Mouse (Mus musculus): ENCODE data around the gene Syt7.

Syt7 gene

GRCm38 (mm10) chr19:10388615-10389313 lies at the start of gene Syt7:
TSS of gene Syt7 (plus strand) at chr19:10389090.
- DNase-seq (ENCODE audit: low spot score in 2 of 2): peak; percentile 84 to 90

GRCm38 (mm10) chr19:10339271-10339670 lies 49.6 kb upstream of the Syt7 start:
- no peak for DNase-seq (ENCODE audit: low spot score in 2 of 2)

- no peak for DNase-seq (ENCODE audit: low spot score in 2 of 2)
Observed at GRCm38 (mm10) chr19:10340661-10341060, 48.2 kb upstream of the Syt7 start.

- no peak for DNase-seq (ENCODE audit: low spot score in 2 of 2)
Observed at GRCm38 (mm10) chr19:10341152-10341551, 47.7 kb upstream of the Syt7 start.

GRCm38 (mm10) chr19:10341817-10342439 lies 47.0 kb upstream of the Syt7 start:
- peak; percentile 65 to 66 for DNase-seq (ENCODE audit: low spot score in 2 of 2)

- no peak for DNase-seq (ENCODE audit: low spot score in 2 of 2)
Observed at GRCm38 (mm10) chr19:10343866-10344265, 45.0 kb upstream of the Syt7 start.

DNA sequence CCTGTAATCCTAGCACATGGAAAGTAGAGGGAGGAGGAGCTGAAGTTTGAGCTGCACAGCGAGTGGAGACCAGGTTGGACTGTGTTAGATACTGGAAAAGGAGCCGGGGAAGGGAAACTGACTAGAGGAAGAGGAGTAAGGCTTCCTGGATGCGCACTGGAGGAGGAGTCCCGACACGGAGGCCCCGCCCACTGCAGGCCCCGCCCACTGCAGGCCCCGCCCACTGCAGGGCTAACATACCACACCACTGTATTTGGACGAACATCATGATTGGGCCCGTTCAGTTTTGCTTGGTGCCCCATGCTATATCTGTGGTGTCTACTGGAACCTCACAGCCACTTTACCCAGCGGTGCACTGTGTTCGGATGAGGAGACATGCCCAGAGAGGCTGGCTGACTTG lies 43.2 kb upstream of the Syt7 start:
- no peak for DNase-seq (ENCODE audit: low spot score in 2 of 2)

DNA sequence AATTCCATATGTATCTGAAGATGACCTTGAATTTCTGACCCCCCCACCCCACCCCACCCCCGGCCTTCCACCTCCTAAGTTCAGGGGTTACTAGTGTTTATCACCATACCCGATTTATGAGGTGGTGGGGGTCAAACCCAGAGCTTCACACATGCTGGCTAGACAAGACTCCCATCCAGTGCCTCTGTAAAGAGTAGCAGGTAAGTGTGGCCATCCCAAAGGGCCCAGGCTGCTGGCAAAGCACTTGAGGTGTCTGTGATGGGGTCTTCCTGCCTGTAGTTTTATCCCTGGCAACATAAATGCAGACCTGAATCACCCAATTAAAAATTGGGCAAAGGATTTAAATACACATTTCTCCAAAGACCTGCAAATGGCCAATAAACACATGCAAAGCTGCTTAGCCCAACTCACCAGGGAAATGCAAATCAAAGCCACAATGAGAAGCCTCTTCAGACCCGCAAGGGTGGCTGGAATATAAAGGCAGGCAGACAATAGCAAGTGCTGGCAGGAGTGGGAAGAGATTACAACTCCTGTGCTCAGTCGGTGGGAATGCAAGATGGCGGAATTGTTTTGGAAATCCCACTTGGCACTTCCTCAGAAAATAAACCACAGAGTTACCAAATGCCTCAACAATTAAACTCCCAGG lies 41.1 kb upstream of the Syt7 start:
- DNase-seq (ENCODE audit: low spot score in 2 of 2): no peak

- no peak for DNase-seq (ENCODE audit: low spot score in 2 of 2)
Observed at GRCm38 (mm10) chr19:10352218-10352617, 36.7 kb upstream of the Syt7 start.

DNA sequence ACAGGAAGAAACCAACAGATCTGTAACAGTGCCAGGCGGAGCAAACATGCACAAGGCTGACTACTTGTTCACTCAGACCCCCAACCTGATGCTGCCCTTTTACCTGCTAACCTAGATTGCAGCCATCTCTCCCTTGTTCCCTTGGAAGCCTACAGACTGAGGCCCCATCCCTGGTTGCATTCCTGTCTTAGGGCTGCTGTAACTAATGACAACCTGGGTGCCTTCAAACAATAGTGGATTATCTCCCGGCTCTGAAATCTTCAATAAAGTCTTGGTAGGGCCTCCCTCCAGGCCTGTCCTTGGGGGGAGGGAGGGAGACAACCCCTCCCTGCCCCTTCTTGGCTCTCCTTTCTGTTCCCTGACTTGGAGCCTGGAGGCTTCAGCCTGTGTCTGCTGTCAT lies 34.1 kb upstream of the Syt7 start:
- DNase-seq (ENCODE audit: low spot score in 2 of 2): no peak

GRCm38 (mm10) chr19:10356845-10357503 lies 31.9 kb upstream of the Syt7 start:
- no peak for DNase-seq (ENCODE audit: low spot score in 2 of 2)

- no peak for DNase-seq (ENCODE audit: low spot score in 2 of 2)
Observed at GRCm38 (mm10) chr19:10359105-10359946, 29.6 kb upstream of the Syt7 start.

GRCm38 (mm10) chr19:10362473-10363129 lies 26.3 kb upstream of the Syt7 start:
- DNase-seq (ENCODE audit: low spot score in 2 of 2): no peak

DNA sequence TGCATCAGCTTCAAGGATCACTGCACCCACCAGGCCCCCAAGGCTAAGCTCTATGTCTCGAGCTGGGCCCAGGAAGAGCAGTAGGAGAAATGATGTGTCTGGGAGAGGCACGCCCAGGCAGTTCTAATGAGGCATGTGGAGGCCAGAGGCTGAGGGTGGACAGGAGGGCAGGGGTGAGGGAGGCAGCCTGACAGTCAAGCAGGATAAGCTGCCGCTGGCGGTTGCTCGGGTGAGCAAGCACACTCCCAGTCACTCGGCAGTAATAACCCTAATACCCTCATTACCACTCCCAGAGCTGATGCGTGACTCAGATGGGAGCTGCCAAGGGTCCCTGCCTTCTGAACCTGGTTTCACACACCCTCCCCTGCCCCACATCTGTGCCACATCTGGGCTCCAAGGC lies 25.0 kb upstream of the Syt7 start:
- DNase-seq (ENCODE audit: low spot score in 2 of 2): no peak

DNA sequence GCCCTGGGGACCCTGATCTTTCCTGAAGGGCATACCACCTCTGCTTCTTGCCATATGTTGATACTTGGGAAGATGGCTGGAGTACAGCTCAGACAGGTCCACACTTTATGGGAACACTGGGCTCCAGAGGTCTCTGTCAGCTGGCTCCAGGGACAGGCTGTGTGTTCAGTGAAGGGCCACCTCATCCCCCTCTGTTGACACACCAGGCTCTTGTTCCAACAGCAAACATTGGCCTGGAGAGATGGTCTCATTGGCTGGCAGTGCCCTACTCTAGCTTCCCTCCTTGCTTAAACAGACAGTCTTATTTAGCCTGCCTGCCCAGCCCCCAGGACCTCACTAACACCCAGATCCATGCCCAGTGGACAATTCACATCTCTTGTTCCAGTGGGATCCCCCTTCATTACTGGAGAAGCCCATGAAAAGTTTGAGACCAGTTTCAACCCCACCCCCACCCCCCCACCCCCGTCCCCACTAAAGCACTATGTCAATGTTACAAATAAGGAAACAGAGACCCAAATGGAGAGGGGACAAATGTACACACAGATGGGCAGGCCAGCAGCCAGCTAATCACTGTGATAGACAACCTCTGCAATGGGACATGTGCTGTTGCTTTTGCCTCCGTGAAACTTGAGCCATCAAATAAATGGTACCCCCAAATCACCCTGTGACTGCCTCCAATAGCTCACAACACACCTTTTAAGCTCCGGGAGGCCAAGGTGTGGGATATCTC lies 22.6 kb upstream of the Syt7 start:
- no peak for DNase-seq (ENCODE audit: low spot score in 2 of 2)

DNA sequence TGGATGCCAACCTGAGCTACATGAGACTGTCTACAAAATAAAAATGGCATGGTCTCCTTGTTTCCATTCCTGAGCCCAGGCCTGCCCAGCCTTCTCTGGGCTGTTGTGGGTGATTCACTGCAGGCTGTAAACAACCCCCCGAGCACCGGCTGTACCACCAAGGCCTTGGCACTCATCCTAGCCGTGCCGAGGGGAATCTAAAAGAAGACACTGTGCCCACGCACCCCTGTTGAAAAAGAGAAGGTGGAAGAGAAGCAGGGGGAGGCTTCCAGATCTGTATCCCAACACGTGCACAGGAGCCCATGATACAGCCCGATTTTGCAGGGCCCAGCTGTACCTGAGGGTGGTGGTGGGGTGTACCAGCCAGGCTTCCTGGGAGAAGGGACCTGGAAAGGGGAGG lies 21.1 kb upstream of the Syt7 start:
- DNase-seq (ENCODE audit: low spot score in 2 of 2): no peak

DNA sequence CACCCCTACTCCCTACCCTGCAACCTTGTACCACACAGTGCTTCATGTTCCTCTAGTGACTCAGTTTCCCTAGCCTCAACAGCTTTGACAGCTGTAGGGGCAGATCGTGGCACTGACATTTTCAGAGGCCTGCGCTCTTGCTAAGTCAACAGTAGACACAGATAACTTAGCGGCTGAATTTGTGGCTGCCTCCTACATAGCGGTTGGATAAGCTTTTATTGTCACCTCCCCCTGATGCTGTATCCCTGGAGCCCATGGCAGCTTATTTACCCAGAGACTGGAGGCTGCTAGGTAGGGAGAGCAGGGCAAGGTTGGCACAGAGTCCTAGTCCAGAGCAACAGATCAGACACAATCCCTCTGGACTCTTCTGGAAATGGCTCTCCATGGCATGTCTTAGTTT lies 19.0 kb upstream of the Syt7 start:
- DNase-seq (ENCODE audit: low spot score in 2 of 2): no peak

DNA sequence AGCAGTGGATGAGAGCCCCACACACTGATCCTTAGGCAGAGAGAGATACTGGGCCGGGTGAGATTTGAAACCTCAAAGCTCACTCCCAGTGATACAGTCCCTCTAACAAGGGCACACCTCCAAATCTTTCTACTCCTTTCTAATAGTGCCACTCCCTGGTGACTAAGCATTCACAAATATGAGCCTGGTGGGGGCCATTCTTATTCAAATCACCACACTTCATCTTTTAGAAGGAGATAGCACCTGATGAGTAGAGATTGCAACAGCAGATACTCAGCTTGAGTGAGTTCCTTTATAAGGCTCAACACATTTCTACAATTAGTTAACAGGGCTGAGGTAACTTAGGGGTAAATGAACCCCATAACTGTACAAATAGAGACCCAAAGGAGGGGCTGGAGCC lies 15.7 kb upstream of the Syt7 start:
- no peak for DNase-seq (ENCODE audit: low spot score in 2 of 2)

DNA sequence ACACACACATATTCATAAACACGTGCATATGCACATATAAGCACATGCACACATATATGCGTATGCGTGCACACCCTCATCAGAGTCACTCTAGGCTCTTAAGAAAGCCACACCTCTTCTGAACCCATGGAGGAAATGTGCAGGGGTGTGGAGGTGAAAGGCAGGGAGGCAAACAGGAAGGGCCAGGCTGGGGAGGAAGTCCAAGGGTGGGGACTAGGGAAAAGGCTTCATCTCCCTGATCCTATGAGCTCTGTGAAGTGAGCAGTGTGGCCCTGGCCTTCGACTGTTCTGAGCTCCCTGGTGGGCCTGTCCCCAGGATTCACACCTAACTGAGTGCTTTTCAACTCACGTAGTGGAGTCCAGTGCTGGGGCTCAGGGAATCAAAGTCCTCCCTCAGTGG lies 13.6 kb upstream of the Syt7 start:
- no peak for DNase-seq (ENCODE audit: low spot score in 2 of 2)

GRCm38 (mm10) chr19:10379978-10380377 lies 8.9 kb upstream of the Syt7 start:
- no peak for DNase-seq (ENCODE audit: low spot score in 2 of 2)

- DNase-seq (ENCODE audit: low spot score in 2 of 2): no peak
Observed at GRCm38 (mm10) chr19:10387660-10388059, 1.2 kb upstream of the Syt7 start.

All from urinary bladder, postnatal 4 days (tissue).